Comparison of ENCODE assay signal across 8 mouse cellular contexts in the genomic region with DNA sequence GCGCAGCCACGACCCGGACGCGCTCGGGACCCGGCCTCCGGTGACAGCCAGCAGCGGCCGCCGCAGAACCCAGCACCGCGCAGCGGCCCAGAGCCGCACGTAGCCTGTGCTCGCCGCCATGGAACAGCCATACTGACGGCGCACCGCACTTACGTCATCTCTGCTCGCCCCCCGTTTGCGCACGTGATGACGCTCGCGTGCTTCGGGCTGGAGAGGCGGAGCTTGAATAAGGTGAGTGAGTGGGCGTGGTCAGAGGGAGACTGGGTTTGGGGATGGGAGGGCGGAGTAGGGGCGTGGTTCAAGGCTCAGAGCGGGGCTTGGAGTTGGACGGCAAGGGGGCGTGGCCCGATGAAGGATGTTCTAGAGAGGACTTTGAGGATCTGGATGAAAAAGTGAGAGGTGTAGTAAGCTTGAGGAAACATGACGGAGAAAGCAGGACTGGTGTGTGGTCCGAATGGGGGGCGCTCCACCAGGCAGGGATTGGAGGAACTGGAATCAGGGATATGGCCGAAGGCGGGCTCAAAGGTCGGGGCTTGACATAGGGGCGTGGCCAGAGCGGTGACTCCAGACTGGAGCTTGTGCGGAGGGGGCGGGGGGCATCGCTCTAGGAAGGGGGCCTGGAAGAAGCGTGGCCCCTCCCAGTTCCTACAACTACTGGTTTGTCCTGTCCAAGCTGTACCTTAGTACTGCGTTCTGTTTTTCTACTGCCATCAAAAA. TPM values are rescaled to one million over a fixed set of nuclear protein-coding genes. Genes with fewer than 3 reads are reported as not detected.
DNase-seq lines count a peak whose midpoint lies in the region; ATAC-seq lines count a peak whose summit lies in the region.

A gene (minus strand): TSS at position 134 of the 717 bp plus-strand sequence.

- ATAC-seq in forebrain, embryonic 11.5 days (replicated peaks; ENCODE audit: low FRiP score) = peak; percentile 92
- peak; percentile 92 for ATAC-seq in heart, embryonic 16.5 days (replicated peaks; ENCODE audit: extremely low read depth, insufficient read depth, low FRiP score)
- ATAC-seq in liver, embryonic 15.5 days (ENCODE audit: insufficient read depth) = peak; percentile 84
- ATAC-seq in neural tube, embryonic 12.5 days (ENCODE audit: low FRiP score, low read depth) = peak; percentile 92

- H3K4me3 ChIP-seq in forebrain, embryonic 11.5 days (ENCODE audit: low read depth, low read length) = peak within 1 kb of the TSS; percentile 95
- H3K4me3 ChIP-seq in heart, embryonic 16.5 days (ENCODE audit: low read length) = peak within 1 kb of the TSS; percentile 91
- H3K4me3 ChIP-seq in liver, embryonic 15.5 days (replicated peaks) = peak within 1 kb of the TSS; percentile 82
- peak within 1 kb of the TSS; percentile 98 for H3K4me3 ChIP-seq in neural tube, embryonic 12.5 days

- H3K4me1 ChIP-seq in forebrain, embryonic 11.5 days (replicated peaks; ENCODE audit: control insufficient read depth, insufficient read depth, low read length) = peaks cover 14% of the 10 kb centered on the region
- H3K4me1 ChIP-seq in heart, embryonic 16.5 days (ENCODE audit: control insufficient read depth, insufficient read depth, low read length) = peaks cover 20% of the 10 kb centered on the region
- H3K4me1 ChIP-seq in liver, embryonic 15.5 days (replicated peaks) = peaks cover 33% of the 10 kb centered on the region
- H3K4me1 ChIP-seq in neural tube, embryonic 12.5 days = peaks cover 23% of the 10 kb centered on the region

- H3K4me2 ChIP-seq in forebrain, embryonic 11.5 days (ENCODE audit: low read depth, low read length, severe bottlenecking) = peak within 1 kb of the TSS; percentile 70
- peak within 1 kb of the TSS; percentile 75 for H3K4me2 ChIP-seq in heart, embryonic 16.5 days (ENCODE audit: low read depth, low read length)
- peak within 1 kb of the TSS; percentile 86 for H3K4me2 ChIP-seq in liver, embryonic 15.5 days
- peak within 1 kb of the TSS; percentile 95 for H3K4me2 ChIP-seq in neural tube, embryonic 12.5 days (replicated peaks)

- no peaks in the 10 kb centered on the region for H3K9me3 ChIP-seq in forebrain, embryonic 11.5 days (ENCODE audit: control insufficient read depth, low read length)
- no peaks in the 10 kb centered on the region for H3K9me3 ChIP-seq in heart, embryonic 16.5 days (replicated peaks; ENCODE audit: control insufficient read depth, low read length)
- H3K9me3 ChIP-seq in liver, embryonic 15.5 days (replicated peaks) = no peaks in the 10 kb centered on the region
- no peaks in the 10 kb centered on the region for H3K9me3 ChIP-seq in neural tube, embryonic 12.5 days

- WGBS in forebrain, embryonic 11.5 days = under 1% methylated on average over 51 of the region's 51 CpGs
- under 1% methylated on average over 51 of the region's 51 CpGs for WGBS in heart, embryonic 16.5 days
- WGBS in liver, embryonic 15.5 days (ENCODE audit: insufficient replicate concordance) = under 1% methylated on average over 51 of the region's 51 CpGs
- WGBS in neural tube, embryonic 12.5 days = under 1% methylated on average over 51 of the region's 51 CpGs

- peak; percentile 91 to 97 for DNase-seq in CD8-positive naive resting alpha-beta T cell, adult 2 months (ENCODE audit: low read depth in 2 of 2, low spot score in 2 of 2)
- peak; percentile 98 for DNase-seq in c-Kit-positive CD71-negative TER-119-negative erythroid progenitor cells, embryonic 14.5 days (ENCODE audit: low read depth)
- peak; percentile 99 for DNase-seq in forebrain, embryonic 11.5 days (ENCODE audit: low spot score)
- DNase-seq in kidney, postnatal 36 days = peak; percentile 98 to 99
- DNase-seq in telencephalon, adult 2 months (ENCODE audit: low read depth, low spot score) = peak; percentile 95

- peak within 1 kb of the TSS; percentile 79 for H3K9ac ChIP-seq in forebrain, embryonic 11.5 days (ENCODE audit: low read length)
- peak within 1 kb of the TSS; percentile 91 for H3K9ac ChIP-seq in heart, embryonic 16.5 days (ENCODE audit: low read length)
- peak within 1 kb of the TSS; percentile 70 for H3K9ac ChIP-seq in liver, embryonic 15.5 days
- peak within 1 kb of the TSS; percentile 84 for H3K9ac ChIP-seq in neural tube, embryonic 12.5 days

- no peaks in the 10 kb centered on the region; the same call in 1 of the 2 replicates for H3K27me3 ChIP-seq in forebrain, embryonic 11.5 days (ENCODE audit: control insufficient read depth, insufficient read depth, low read length)
- H3K27me3 ChIP-seq in heart, embryonic 16.5 days (ENCODE audit: control insufficient read depth, insufficient read depth, low read length) = no peaks in the 10 kb centered on the region
- peaks cover 11% of the 10 kb centered on the region for H3K27me3 ChIP-seq in liver, embryonic 15.5 days
- H3K27me3 ChIP-seq in neural tube, embryonic 12.5 days (replicated peaks) = no peaks in the 10 kb centered on the region

- H3K36me3 ChIP-seq in forebrain, embryonic 11.5 days (ENCODE audit: control insufficient read depth, insufficient read depth, low read length) = no peaks in the 10 kb centered on the region
- peaks cover 11% of the 10 kb centered on the region for H3K36me3 ChIP-seq in heart, embryonic 16.5 days (ENCODE audit: control insufficient read depth, insufficient read depth)
- H3K36me3 ChIP-seq in liver, embryonic 15.5 days (replicated peaks) = peaks cover 33% of the 10 kb centered on the region
- peaks cover 16% of the 10 kb centered on the region for H3K36me3 ChIP-seq in neural tube, embryonic 12.5 days

- peak within 1 kb of the TSS; percentile 18; the same call in 1 of the 2 replicates for H3K27ac ChIP-seq in forebrain, embryonic 11.5 days (ENCODE audit: low read depth, low read length)
- peak within 1 kb of the TSS; percentile 56 for H3K27ac ChIP-seq in heart, embryonic 16.5 days (ENCODE audit: low read length)
- peak within 1 kb of the TSS; percentile 65 for H3K27ac ChIP-seq in liver, embryonic 15.5 days (replicated peaks)
- H3K27ac ChIP-seq in neural tube, embryonic 12.5 days = no peak within 1 kb of the TSS

RNA-seq across cellular contexts. Expression of the gene that starts here (rescaled TPM):
- polyA plus RNA-seq in forebrain, embryonic 11.5 days (2014; fragmentation: Nextera tagmentation; extraction: Ambion mirVana) = 66.6 and 68.8 TPM in 2 replicates
- polyA plus RNA-seq in heart, embryonic 16.5 days (2015; fragmentation: Nextera tagmentation; extraction: Ambion mirVana) = 60.7 and 62.5 TPM in 2 replicates
- polyA plus RNA-seq in liver, embryonic 15.5 days (2015; fragmentation: Nextera tagmentation; extraction: Ambion mirVana) = 36.9 and 44.5 TPM in 2 replicates
- 53.7 and 54.3 TPM in 2 replicates for polyA plus RNA-seq in neural tube, embryonic 12.5 days (2016; fragmentation: Nextera tagmentation; extraction: Ambion mirVana)
